Mouse (Mus musculus) c-Kit-negative CD71-positive TER-119-positive erythroid progenitor cells, embryonic 14.5 days (primary cell): Measurements from ENCODE around the gene Atp1a4.

ENCODE experiments used
- DNase-seq: peaks from one replicate; pipeline ENCODE4 v3.0.0-alpha.2; 2013; ENCODE audit warnings: low read depth, low spot score

The Atp1a4 gene

GRCm38 (mm10) chr1:172258314-172258713, at the start of gene Atp1a4:
Atp1a4 (minus strand) TSS chr1:172258414.
- no peak for DNase-seq

GRCm38 (mm10) chr1:172307936-172308335, 49.7 kb upstream of the Atp1a4 start:
- DNase-seq = no peak

- DNase-seq = no peak
These were observed 48.7 kb upstream of the Atp1a4 start for GRCm38 (mm10) chr1:172306885-172307284.

- DNase-seq = no peak
These were observed 48.0 kb upstream of the Atp1a4 start for GRCm38 (mm10) chr1:172306196-172306595.

GRCm38 (mm10) chr1:172305635-172306034, 47.4 kb upstream of the Atp1a4 start:
- no peak for DNase-seq

- no peak for DNase-seq
These were observed 46.9 kb upstream of the Atp1a4 start for GRCm38 (mm10) chr1:172305153-172305552.

- DNase-seq = no peak
These were observed 46.2 kb upstream of the Atp1a4 start for GRCm38 (mm10) chr1:172304443-172304842.

- no peak for DNase-seq
These were observed 44.6 kb upstream of the Atp1a4 start for GRCm38 (mm10) chr1:172302851-172303250.

GRCm38 (mm10) chr1:172302311-172302710, 44.1 kb upstream of the Atp1a4 start:
- DNase-seq = no peak

GRCm38 (mm10) chr1:172301180-172301579, 43.0 kb upstream of the Atp1a4 start:
- no peak for DNase-seq

- DNase-seq = no peak
These were observed 42.0 kb upstream of the Atp1a4 start for GRCm38 (mm10) chr1:172300247-172300646.

GRCm38 (mm10) chr1:172299528-172299927, 41.3 kb upstream of the Atp1a4 start:
- no peak for DNase-seq

GRCm38 (mm10) chr1:172297611-172298537, 39.7 kb upstream of the Atp1a4 start, which contains the start of gene Atp1a2:
Atp1a2 (minus strand) TSS chr1:172298064.
- no peak for DNase-seq

- DNase-seq = no peak
These were observed 38.7 kb upstream of the Atp1a4 start for GRCm38 (mm10) chr1:172296816-172297510.

- DNase-seq = no peak
These were observed 37.6 kb upstream of the Atp1a4 start for GRCm38 (mm10) chr1:172295751-172296197.

GRCm38 (mm10) chr1:172293449-172293848, 35.2 kb upstream of the Atp1a4 start:
- DNase-seq = no peak

- no peak for DNase-seq
These were observed 34.7 kb upstream of the Atp1a4 start for GRCm38 (mm10) chr1:172292880-172293279.

- DNase-seq = no peak
These were observed 31.4 kb upstream of the Atp1a4 start for GRCm38 (mm10) chr1:172289617-172289946.

GRCm38 (mm10) chr1:172288900-172289616, 30.8 kb upstream of the Atp1a4 start:
- DNase-seq = no peak

- DNase-seq = no peak
These were observed 28.5 kb upstream of the Atp1a4 start for GRCm38 (mm10) chr1:172286740-172287139.

- no peak for DNase-seq
These were observed 26.0 kb upstream of the Atp1a4 start for GRCm38 (mm10) chr1:172284221-172284620.

GRCm38 (mm10) chr1:172283073-172283472, 24.9 kb upstream of the Atp1a4 start:
- no peak for DNase-seq
